Mouse (Mus musculus): ENCODE results near the gene Cwf19l1. TPM values are rescaled to one million over a fixed set of nuclear protein-coding genes. Genes with fewer than 3 reads are reported as not detected.

Gene Cwf19l1
- total RNA-seq, 2 experiments from 2014 or later, result 20.6 to 21.3 TPM

- no peak for DNase-seq (ENCODE audit: low spot score in 2 of 2)
These were observed 71.9 kb downstream of the Cwf19l1 start for GRCm38 (mm10) chr19:44063773-44064172.

- DNase-seq (ENCODE audit: low spot score in 2 of 2), result no peak
These were observed 75.5 kb downstream of the Cwf19l1 start for GRCm38 (mm10) chr19:44060226-44060625.

Other genes with a start within 250 kb of the Cwf19l1 start
- gene Dnmbp, start 195.7 kb downstream of the Cwf19l1 start, total RNA-seq (2021), result 10 to 100 TPM in 1 of 2 experiments, 1 to 10 TPM in 1; 9.8 to 10.3 TPM
- under 1 TPM; 0.15 to 0.30 TPM for gene Cpn1, start 149.3 kb downstream of the Cwf19l1 start, total RNA-seq (2021)
- not detected for gene Cyp2c23, start 106.7 kb downstream of the Cwf19l1 start, total RNA-seq (2021)
- gene Erlin1, start 66.1 kb downstream of the Cwf19l1 start, total RNA-seq (2021), result 10 to 100 TPM; 19.4 to 23.7 TPM
- 10 to 100 TPM; 39.3 to 40.9 TPM for gene Chuk, start 28.4 kb downstream of the Cwf19l1 start, total RNA-seq (2021)
- 10 to 100 TPM; 58.8 to 60.8 TPM for gene Bloc1s2, start 10.6 kb upstream of the Cwf19l1 start, total RNA-seq (2021)
- gene Pkd2l1, start 56.6 kb upstream of the Cwf19l1 start, total RNA-seq (2021), result under 1 TPM; 0.25 to 0.30 TPM
- gene Scd3, start 67.4 kb upstream of the Cwf19l1 start, total RNA-seq (2021), result 1 to 10 TPM; 2.4 to 3.3 TPM
- gene Scd2, start 157.8 kb upstream of the Cwf19l1 start, total RNA-seq (2021), result 100 to 1,000 TPM; 656 to 658 TPM
- 1 to 10 TPM; 2.2 to 2.4 TPM for gene Scd4, start 197.2 kb upstream of the Cwf19l1 start, total RNA-seq (2021)